Mouse (Mus musculus): ENCODE measurements around the gene Pitx3. TPM values are rescaled to one million over a fixed set of nuclear protein-coding genes. Genes with fewer than 3 reads are reported as not detected.

Gene Pitx3
- polyA plus RNA-seq (2017; shearing (Covaris generic)) = not detected

GRCm38 (mm10) chr19:46147511-46148371 lies at the start of gene Pitx3:
Gene Pitx3 (minus strand): TSS chr19:46148326.

DNA sequence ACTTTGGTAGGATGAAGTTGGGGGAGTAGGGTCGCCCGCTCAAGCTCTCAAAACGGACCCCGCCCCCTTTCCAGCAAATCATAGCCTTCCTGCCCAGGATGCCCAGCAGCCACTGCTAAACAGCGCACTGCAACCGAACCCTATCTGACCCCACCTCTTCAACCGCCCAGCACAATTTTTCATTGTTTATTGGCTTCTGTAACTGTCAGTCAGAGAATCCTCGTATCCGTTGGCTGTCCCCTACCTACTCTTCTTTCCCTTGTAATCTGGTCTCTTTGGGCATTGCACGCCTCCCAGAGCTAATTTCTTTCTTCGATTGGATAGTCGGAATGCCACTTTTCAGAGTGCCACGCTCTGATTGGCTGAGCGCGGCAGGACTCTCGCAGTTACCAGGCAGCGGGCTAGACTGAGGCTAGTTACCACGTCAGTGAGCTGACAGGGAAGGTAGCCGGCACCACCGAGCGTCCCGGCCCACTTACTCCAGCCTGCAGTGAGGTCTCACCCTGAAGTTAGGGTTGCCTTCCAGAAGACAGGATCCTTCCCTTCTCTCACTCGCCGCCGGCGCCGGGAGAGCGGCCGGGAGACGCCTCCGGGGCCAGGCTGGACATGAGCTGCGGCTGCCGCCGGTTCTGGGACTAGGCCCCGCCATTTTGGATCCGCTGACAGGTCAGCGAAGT lies 4.1 kb upstream of the Pitx3 start, which contains the start of gene Gbf1:
Gene Gbf1, plus strand, starts transcription at position 383 of the 677 bp plus-strand sequence.

GRCm38 (mm10) chr19:46131694-46132525 lies 16.2 kb downstream of the Pitx3 start, which contains the start of gene Elovl3:
Gene Elovl3 (plus strand): TSS chr19:46131897.

Other genes starting within 250 kb of the Pitx3 start
- gene Armh3, start 149.8 kb downstream of the Pitx3 start, polyA plus RNA-seq (2017; shearing (Covaris generic)) = 10.4 TPM
- gene Hps6, start 144.8 kb downstream of the Pitx3 start, polyA plus RNA-seq (2017; shearing (Covaris generic)) = 9.2 TPM
- gene Pprc1, start 103.4 kb downstream of the Pitx3 start, polyA plus RNA-seq (2017; shearing (Covaris generic)) = 60.0 TPM
- 254 TPM for gene Ldb1, start 103.1 kb downstream of the Pitx3 start, polyA plus RNA-seq (2017; shearing (Covaris generic))
- gene Nolc1, start 72.5 kb downstream of the Pitx3 start, polyA plus RNA-seq (2017; shearing (Covaris generic)) = 84.9 TPM
- gene Elovl3, start 16.4 kb downstream of the Pitx3 start, polyA plus RNA-seq (2017; shearing (Covaris generic)) = not detected
- gene Gbf1, start 4.2 kb upstream of the Pitx3 start, polyA plus RNA-seq (2017; shearing (Covaris generic)) = 63.0 TPM
- 341 TPM for gene Nfkb2, start 156.0 kb upstream of the Pitx3 start, polyA plus RNA-seq (2017; shearing (Covaris generic))
- 12.3 TPM for gene Psd, start 178.8 kb upstream of the Pitx3 start, polyA plus RNA-seq (2017; shearing (Covaris generic))
- gene Fbxl15, start 179.9 kb upstream of the Pitx3 start, polyA plus RNA-seq (2017; shearing (Covaris generic)) = 12.4 TPM
- 21.5 TPM for gene Cuedc2, start 190.4 kb upstream of the Pitx3 start, polyA plus RNA-seq (2017; shearing (Covaris generic))
- gene Mfsd13a, start 192.8 kb upstream of the Pitx3 start, polyA plus RNA-seq (2017; shearing (Covaris generic)) = 10.7 TPM
- not detected for gene 2310034G01Rik, start 202.0 kb upstream of the Pitx3 start, polyA plus RNA-seq (2017; shearing (Covaris generic))
- gene Actr1a, start 247.4 kb upstream of the Pitx3 start, polyA plus RNA-seq (2017; shearing (Covaris generic)) = 101 TPM
- 27.0 TPM for gene Sufu, start 248.6 kb upstream of the Pitx3 start, polyA plus RNA-seq (2017; shearing (Covaris generic))

Measured in effector memory CD4-positive, alpha-beta T cell, adult 7 months (primary cell).